Mouse (Mus musculus): ENCODE data around the gene Uck2.
A peak's percentile ranks its signal among the peaks of the same experiment; 100 is the strongest.

Uck2 gene

GRCm38 (mm10) chr1:167253579-167253978, 31.5 kb downstream of the Uck2 start:
- DNase-seq (ENCODE audit: low read depth, low spot score): no peak

- DNase-seq (ENCODE audit: low read depth, low spot score): peak; percentile 49
Measured at GRCm38 (mm10) chr1:167249881-167250280, 35.2 kb downstream of the Uck2 start.

- DNase-seq (ENCODE audit: low read depth, low spot score): peak; percentile 64
Measured at GRCm38 (mm10) chr1:167249252-167249651, 35.9 kb downstream of the Uck2 start.

GRCm38 (mm10) chr1:167247886-167248285, 37.2 kb downstream of the Uck2 start:
- DNase-seq (ENCODE audit: low read depth, low spot score): no peak

GRCm38 (mm10) chr1:167246976-167247375, 38.1 kb downstream of the Uck2 start:
- DNase-seq (ENCODE audit: low read depth, low spot score): no peak

GRCm38 (mm10) chr1:167246275-167246674, 38.8 kb downstream of the Uck2 start:
- DNase-seq (ENCODE audit: low read depth, low spot score): no peak

- no peak for DNase-seq (ENCODE audit: low read depth, low spot score)
Measured at GRCm38 (mm10) chr1:167245180-167245641, 39.9 kb downstream of the Uck2 start.

GRCm38 (mm10) chr1:167242191-167242681, 42.9 kb downstream of the Uck2 start:
- no peak for DNase-seq (ENCODE audit: low read depth, low spot score)

- no peak for DNase-seq (ENCODE audit: low read depth, low spot score)
Measured at GRCm38 (mm10) chr1:167241487-167241886, 43.6 kb downstream of the Uck2 start.

- no peak for DNase-seq (ENCODE audit: low read depth, low spot score)
Measured at GRCm38 (mm10) chr1:167240361-167240760, 44.8 kb downstream of the Uck2 start.

- DNase-seq (ENCODE audit: low read depth, low spot score): no peak
Measured at GRCm38 (mm10) chr1:167239916-167240315, 45.2 kb downstream of the Uck2 start.

GRCm38 (mm10) chr1:167237798-167238197, 47.3 kb downstream of the Uck2 start:
- no peak for DNase-seq (ENCODE audit: low read depth, low spot score)

- no peak for DNase-seq (ENCODE audit: low read depth, low spot score)
Measured at GRCm38 (mm10) chr1:167236790-167237189, 48.3 kb downstream of the Uck2 start.

- DNase-seq (ENCODE audit: low read depth, low spot score): no peak
Measured at GRCm38 (mm10) chr1:167234344-167234743, 50.8 kb downstream of the Uck2 start.

GRCm38 (mm10) chr1:167232918-167233317, 52.2 kb downstream of the Uck2 start:
- no peak for DNase-seq (ENCODE audit: low read depth, low spot score)

GRCm38 (mm10) chr1:167231612-167232283, 53.4 kb downstream of the Uck2 start:
- DNase-seq (ENCODE audit: low read depth, low spot score): peak; percentile 71

GRCm38 (mm10) chr1:167230930-167231611, 54.0 kb downstream of the Uck2 start:
- DNase-seq (ENCODE audit: low read depth, low spot score): peak; percentile 81

- DNase-seq (ENCODE audit: low read depth, low spot score): peak; percentile 56
Measured at GRCm38 (mm10) chr1:167222382-167223010, 62.6 kb downstream of the Uck2 start.

- DNase-seq (ENCODE audit: low read depth, low spot score): peak; percentile 76
Measured at GRCm38 (mm10) chr1:167220303-167221174, 64.6 kb downstream of the Uck2 start.

- no peak for DNase-seq (ENCODE audit: low read depth, low spot score)
Measured at GRCm38 (mm10) chr1:167215460-167215859, 69.7 kb downstream of the Uck2 start.

GRCm38 (mm10) chr1:167212710-167213109, 72.4 kb downstream of the Uck2 start:
- no peak for DNase-seq (ENCODE audit: low read depth, low spot score)

All from R1 (cell line).